Mouse (Mus musculus) embryo, embryonic 11.5 days (tissue): ENCODE results near the gene Krtap28-13.

Experiments
- DNase-seq: peaks from one replicate; pipeline ENCODE4 v3.0.0-alpha.2; 2012; ENCODE audit warnings: low read depth, low spot score

Gene Krtap28-13

DNA sequence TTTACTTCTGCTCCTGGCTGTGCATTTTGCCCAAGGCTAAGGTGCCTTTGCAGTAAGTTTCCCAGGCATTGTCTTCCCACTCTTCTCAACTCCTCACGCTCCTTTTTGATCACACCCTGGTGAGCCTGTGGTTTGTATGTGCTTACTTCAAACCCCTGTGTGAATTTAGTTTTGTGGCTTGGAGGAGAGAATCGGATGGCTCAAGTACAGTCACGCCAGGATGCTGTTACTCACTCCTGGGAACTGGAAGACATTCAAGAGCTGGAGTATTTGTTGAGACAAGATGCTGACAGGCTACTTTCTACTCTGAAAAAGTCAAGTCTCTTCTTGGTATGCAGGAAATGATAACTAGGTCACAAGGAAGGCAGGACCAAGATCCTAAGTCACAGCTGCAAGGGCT lies 30.5 kb downstream of the Krtap28-13 start:
- DNase-seq, result no peak

DNA sequence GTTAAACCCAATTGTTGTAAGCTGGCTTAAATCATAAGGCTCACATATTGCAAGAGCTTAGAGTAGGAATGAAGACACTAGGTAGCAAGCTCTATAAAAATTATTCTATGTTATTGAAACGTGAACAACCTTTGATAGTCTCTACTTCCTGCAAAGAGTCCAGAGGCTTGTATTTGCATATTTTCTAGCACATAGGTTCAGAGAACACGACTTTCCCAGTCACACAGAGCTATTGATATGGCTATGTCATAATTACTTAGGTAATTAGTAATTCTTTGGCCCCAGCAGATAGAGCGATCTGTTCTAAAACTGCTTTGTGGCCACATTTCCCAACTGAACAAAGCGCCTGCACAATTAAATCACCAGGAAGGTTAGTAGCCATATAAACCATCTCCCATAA lies 36.2 kb downstream of the Krtap28-13 start:
- DNase-seq, result no peak

DNA sequence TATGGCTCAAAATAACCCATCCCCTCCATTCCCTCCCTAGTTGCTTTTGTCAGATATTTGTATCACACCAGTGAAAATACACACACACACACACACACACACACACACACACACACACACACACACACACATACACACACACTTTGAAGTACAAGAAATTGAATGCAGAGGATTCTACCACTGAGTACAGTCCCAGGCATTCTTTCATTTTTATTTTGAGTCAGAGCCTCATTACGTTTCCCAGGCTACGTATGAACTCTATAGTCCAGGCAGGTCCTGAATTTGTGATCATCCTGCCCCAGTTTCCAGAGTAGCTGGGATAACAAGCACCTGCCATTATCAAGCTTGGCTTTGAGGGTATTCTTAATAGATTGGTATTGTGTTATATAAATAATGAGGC lies 38.4 kb downstream of the Krtap28-13 start:
- DNase-seq, result no peak

DNA sequence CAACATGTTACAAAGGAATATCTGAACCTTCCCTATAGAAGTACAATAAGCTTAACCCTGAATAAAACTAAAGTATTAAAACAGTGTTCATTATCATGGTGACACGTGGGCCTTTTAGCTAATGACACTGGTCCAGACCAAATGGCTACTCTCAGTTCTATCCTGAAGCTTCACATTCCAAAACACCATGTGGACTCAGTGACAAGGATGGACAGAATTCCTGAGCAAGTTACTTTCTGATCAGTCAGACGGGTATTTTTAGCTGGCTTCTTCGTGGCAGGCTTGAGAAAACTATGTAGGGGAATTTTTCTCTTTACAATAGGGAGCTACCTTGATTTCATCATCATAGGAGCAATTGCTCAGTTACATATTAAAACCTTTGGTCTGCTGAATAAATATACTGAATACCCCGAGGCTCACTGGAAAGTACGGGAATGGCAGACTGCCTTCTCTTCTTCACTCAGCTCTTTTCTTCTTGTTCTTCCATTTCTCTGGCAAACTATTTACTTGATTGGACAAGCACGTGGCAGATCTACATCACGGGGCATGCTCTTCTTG lies 38.9 kb downstream of the Krtap28-13 start:
- DNase-seq, result no peak

DNA sequence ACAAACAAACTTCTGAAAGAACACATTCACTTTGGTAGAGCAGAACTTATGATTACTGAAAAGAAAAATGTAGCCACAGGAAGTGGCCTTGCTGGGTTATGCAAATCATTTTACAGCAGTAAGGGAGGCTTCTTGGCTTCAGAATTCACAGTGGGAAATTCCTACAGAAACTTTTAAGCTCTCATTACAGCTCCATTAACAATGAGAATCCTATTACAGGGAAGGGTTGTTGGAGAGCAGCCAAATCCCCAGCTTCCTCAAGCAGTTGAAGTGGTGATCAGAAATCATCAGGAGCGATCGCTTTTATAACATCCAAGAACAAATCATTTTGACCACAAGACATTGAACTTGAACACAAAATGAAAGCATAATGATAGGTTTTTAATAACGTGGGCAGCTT lies 41.2 kb downstream of the Krtap28-13 start:
- DNase-seq, result no peak

DNA sequence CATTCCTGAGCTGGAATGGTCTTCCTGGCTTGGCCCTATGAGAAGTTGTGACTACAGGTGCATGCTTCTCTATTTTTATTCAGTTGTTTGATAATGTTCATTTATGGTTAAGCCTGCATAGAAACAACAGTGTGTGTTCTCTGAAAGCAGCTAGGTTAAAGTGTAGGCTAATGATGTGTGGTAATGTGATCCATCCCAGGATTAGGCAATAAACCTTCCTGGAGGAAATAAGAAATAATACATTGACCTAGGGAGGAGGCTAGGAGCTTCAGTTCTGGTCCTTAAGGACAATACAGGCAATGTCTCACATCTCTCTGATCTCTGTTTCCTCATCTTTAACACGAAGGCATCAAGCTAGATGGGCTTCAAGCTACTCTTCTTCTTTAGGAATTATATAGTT lies 44.7 kb downstream of the Krtap28-13 start:
- no peak for DNase-seq

DNA sequence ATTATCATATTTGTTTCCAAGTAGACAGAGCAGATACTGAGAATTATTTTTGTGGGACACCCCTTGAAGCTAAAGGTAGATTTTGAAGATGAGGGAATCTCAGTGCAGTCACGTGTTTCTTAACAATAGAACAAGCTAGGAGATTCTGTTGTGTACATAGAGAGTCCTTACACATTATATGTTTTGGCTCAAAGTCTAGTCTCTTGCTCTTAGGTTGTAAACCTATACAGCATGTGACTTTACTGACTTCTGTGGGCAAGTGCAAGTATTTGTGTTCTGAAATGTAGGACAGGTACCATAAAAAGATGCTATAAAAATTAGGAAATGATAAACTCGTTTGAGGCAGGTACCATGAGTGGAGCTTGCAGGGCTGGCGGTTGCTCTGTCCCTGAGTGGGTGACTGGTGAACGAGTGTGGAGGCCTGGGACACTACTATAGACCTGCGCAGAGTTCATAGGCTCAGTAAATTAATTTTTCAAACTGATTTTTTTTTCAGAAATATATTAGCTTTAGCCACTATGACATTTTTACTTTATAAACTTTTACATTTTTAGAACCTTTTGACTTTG lies 46.8 kb downstream of the Krtap28-13 start:
- DNase-seq, result no peak

DNA sequence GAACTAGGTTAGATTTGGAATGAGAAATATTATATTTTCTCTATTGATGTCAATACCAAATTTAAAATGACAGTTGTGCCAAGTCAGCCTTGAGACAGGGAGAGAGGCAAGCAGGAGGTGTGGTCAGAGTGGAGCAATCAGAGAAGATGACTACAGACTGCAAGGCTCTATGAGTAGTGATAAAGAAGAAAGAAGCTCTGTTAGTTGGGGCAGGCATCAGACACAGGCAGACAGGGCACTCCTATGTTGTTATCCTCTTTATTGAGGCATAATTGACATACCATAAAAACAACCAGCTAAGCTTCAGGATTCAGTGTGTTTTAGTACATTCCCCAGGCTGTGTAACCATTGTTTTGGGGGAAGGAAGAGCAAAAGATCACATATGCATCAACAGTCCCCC lies 50.3 kb downstream of the Krtap28-13 start:
- no peak for DNase-seq
